Mouse (Mus musculus) hematopoietic stem cell, adult 5-6 weeks (primary cell): ENCODE results near the gene Dad1. TPM values are rescaled to one million over a fixed set of nuclear protein-coding genes. Genes with fewer than 3 reads are reported as not detected.
A peak's percentile ranks its signal among the peaks of the same experiment; 100 is the strongest.

Experiments used
- ATAC-seq, 2 experiments: fragments of 125-278 bp in 1 of 2; replicated peaks in 1 of 2; 2 replicates each; pipeline ENCODE4 v1.8.0; 2016 to 2017; ENCODE audit warnings: inconsistent platforms in 2 of 2, mild to moderate bottlenecking in 2 of 2, moderate number of reproducible peaks in 2 of 2, low read depth in 1 of 2, moderate TSS enrichment in 1 of 2; ENCODE audit not compliant: low FRiP score in 2 of 2, poor library complexity in 2 of 2, severe bottlenecking in 2 of 2, insufficient read depth in 1 of 2, low TSS enrichment in 1 of 2
- total RNA-seq: library from RNA; stranded (forward); fragments of 172-1452, 232-1000 nt; gene quantifications from 2 replicates; pipeline ENCODE4 v1.2.3, GENCODE M21; 2017

Dad1 gene
- 74.8 and 92.1 TPM in 2 replicates for total RNA-seq

- peak; percentile 97 to 99 for ATAC-seq
Observed at GRCm38 (mm10) chr14:54253741-54254291, at the start of gene Dad1, which contains the start of gene Abhd4. Dad1 (minus strand) TSS chr14:54254104. Abhd4 (plus strand) TSS chr14:54254188.

GRCm38 (mm10) chr14:54300676-54301075 lies 46.8 kb upstream of the Dad1 start:
- ATAC-seq: no peak

- ATAC-seq: no peak
Observed at GRCm38 (mm10) chr14:54300136-54300535, 46.2 kb upstream of the Dad1 start.

DNA sequence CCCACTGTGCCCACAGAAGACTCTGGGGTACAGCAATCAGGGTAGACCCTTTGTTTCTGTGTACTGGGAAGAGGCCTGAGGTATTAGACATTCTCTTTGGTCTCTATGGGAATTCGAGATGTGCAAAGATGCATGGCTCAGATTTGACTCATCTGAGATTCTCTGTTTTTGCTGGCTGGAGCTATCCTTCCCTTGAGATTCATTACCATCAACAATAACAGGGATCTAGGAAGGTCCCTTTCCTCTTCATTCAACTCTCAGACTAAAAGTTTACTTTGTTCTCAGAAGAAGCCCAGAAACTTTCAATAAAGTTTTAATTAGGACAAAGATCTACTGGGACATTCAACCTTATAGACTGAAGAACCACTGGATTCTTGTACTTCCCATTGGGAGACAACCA lies 30.9 kb upstream of the Dad1 start, which contains the start of gene Olfr49:
Olfr49 (minus strand) TSS at position 101 of the 400 bp plus-strand sequence.
- ATAC-seq: no peak

DNA sequence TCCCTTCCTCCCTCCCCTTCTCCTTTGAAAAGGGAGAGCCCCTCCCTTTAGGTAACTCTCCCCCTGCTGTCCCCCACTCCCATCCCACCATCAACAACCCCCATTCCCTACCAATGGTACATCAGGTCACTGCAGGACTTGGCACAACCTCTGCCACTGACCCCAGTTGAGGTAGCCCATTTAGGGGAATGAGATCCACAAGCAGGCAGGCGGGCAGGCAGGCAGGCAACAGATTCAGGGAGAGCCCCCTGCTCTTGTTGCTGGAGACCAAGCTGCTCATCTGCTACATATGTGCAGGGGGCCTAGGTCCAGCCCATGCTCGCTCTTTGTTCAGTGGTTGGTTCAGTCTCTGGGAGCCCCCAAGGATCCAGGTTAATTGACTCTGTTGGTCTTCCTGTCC lies 22.5 kb upstream of the Dad1 start:
- ATAC-seq: no peak

DNA sequence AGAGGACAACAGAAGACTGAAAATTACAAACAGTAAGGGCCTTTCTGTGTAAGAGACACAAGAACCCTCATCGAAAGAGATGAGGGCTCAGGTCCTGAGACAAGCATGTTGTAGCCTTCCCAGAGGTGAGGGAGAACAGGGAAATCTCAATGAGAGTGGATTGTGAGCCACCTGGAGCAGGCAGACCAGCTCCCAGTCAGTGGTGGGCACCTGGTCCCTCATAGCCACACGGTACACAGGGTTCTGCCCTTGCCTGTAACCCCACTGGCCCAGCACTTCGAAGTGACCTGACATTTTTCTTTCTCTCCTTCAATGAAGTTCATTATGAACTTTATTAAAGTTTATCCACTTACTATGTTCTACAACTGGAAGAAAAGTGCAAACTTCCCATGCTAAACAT lies 18.8 kb upstream of the Dad1 start:
- no peak for ATAC-seq

DNA sequence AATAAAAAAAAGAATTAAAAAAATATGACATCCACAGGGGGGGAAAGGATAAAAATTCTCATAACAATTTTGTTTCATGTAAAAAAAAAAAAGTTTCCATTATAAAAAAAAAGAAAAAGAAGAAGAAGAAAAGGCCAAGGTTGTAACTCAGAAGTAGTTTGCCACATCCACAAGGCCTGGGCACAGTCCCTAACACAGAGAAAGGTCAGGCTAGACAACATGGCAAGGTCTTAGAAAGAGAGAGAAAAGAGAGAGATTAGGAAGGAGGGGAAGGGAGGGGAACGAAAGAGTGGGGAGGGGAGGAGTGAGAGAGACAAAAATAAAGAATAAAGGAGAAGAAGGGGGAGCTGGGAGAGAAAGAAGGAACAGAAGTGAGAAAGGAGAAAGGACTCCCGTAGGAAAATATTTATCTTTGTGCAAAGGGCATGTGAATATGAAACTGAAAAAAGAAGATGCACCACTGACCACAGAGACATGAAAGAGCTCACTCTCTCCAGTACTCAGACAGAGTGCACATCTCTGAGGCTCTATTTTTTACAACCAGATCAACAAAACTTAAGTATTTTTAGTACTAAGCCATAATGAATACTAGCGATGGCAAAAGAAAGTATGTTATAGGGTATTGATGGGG lies 18.2 kb upstream of the Dad1 start:
- no peak for ATAC-seq

DNA sequence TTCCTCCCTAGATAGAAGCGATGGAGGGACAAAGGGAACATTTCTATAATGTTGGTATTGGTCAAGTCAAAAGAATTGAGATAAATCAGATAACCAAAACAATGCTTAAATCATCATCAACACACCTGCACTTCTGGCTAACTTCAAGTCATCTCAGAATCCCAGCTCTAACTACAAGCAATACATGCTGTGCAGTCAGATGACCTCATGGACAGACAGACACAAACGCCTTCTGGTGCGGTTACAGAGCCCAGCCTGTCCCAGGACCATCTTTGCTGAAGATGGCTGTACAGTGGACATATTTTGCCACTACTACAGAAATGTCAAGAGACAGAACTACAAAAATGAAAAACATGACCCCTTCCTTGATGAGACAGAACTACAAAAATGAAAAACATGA lies 16.5 kb upstream of the Dad1 start:
- no peak for ATAC-seq

GRCm38 (mm10) chr14:54269566-54269965 lies 15.7 kb upstream of the Dad1 start:
- ATAC-seq: no peak

DNA sequence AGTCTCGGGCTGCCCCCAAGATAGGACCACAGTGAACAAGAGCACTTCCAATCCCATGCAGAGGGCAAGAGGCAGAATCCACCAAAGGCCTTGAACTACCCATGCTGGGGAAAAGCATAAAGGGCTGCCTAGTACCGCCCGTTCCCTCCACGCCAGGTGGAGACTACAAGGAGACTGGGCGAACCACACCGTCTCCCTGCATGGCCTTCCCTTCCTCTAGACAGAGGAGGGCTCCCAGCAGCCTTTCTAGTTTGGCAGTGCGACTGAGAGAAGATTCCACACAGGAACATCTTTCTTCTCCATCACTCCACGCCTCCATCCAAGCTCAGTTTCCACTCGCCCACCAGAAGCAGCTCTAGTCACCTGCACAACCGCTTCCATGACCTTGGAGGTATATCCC lies 14.1 kb upstream of the Dad1 start:
- no peak for ATAC-seq

DNA sequence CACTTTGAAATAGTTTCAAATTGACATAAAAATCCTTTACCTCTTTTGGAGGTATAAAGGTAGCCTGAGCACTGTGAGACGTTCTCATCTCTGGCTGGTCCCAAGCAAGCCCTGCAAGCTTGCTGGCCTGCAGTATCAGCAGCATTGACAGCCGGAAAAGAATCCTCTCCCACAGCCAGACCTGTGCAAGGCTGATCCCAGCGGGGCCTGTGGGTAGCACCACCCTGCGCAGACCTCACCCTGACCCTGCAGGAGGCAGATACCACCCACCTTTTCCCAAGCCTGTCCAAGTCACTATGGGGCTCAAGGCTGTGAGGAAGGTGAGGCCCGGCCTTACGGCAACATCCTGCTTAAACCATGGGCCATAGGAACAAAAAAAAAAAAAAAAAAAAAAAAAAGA lies 12.0 kb upstream of the Dad1 start:
- ATAC-seq: no peak

DNA sequence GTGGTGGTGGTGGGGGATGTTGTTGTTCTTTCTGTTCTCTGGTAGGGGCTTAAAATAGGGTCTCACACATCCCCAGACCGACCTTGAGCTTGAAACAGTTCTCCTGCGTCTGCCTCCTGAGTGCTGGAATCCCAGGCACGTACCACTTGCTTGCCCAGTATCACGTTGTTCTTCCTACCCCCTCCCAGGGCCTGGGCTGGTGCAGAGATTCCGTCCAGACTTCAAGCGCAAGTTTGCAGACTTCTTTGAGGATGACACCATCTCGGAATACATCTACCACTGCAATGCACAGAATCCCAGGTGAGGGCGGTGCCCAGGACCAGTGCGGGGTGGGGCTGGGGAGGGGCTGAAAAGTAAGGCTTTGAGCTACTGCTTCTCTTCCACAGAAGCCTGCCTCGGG lies 11.2 kb upstream of the Dad1 start:
- ATAC-seq: no peak

DNA sequence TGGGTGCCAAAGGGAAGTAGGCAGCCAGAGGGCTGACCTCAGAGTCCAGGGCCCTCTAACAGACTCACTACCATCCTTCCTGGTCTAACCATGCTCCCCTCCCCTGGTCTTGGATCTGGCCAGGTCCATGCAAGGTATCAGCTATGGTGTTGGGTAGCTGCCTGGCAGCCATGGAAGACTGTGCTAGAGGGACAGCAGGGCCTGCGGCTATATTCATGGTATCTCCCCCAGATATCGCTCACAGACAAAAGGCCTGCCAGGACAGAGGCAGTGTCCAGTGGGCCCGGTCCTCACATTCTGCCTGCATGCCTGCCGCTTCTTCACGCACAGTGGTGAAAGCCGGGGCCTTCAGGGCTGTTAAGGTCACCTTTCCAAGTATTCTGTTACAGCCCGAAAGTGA lies 10.3 kb upstream of the Dad1 start:
- ATAC-seq: no peak

GRCm38 (mm10) chr14:54263099-54263498 lies 9.2 kb upstream of the Dad1 start:
- no peak for ATAC-seq

DNA sequence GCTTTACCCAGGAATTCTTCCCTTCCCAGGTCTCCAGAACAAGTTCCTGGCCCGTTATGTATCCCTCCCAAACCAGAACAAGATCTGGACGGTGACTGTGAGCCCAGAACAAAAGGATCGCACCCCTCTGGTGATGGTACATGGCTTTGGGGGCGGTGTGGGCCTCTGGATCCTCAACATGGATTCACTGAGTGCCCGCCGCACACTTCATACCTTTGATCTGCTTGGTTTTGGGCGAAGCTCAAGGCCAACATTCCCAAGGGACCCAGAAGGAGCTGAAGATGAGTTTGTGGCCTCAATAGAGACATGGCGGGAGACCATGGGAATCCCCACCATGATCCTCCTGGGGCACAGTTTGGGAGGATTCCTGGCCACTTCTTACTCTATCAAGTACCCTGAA lies 8.7 kb upstream of the Dad1 start:
- ATAC-seq: no peak

- ATAC-seq: no peak
Observed at GRCm38 (mm10) chr14:54261386-54261785, 7.5 kb upstream of the Dad1 start.

GRCm38 (mm10) chr14:54260196-54260595 lies 6.3 kb upstream of the Dad1 start:
- no peak for ATAC-seq

GRCm38 (mm10) chr14:54259722-54260085 lies 5.8 kb upstream of the Dad1 start:
- 0 out of 4 replicates have a peak, but pooled peaks of 1 of the 2 experiments have one; percentile 0 for ATAC-seq

- peak; percentile 95 to 96 for ATAC-seq
Observed at GRCm38 (mm10) chr14:54259003-54259721, 5.3 kb upstream of the Dad1 start.
